Mouse (Mus musculus): ENCODE data around the gene Gm14418. TPM values are rescaled to one million over a fixed set of nuclear protein-coding genes. Genes with fewer than 3 reads are reported as not detected.
"Not testable (repeated sequence)": the region's sequence is repeated elsewhere in the genome, so short reads cannot be mapped to it uniquely, and the experiment has no call there.

Gm14418 gene
- 10 to 100 TPM; 21.3 to 22.5 TPM for total RNA-seq (2021)
- long read RNA-seq, experiment 1, partial matches to known transcripts = 4 of 9 reads
- long read RNA-seq, experiment 1, other reads (novel, unspliced or antisense) = 4 of 9 reads
- long read RNA-seq, experiment 2, partial matches to known transcripts = 0 of 12 reads
- long read RNA-seq, experiment 2, other reads (novel, unspliced or antisense) = 12 of 12 reads

DNA sequence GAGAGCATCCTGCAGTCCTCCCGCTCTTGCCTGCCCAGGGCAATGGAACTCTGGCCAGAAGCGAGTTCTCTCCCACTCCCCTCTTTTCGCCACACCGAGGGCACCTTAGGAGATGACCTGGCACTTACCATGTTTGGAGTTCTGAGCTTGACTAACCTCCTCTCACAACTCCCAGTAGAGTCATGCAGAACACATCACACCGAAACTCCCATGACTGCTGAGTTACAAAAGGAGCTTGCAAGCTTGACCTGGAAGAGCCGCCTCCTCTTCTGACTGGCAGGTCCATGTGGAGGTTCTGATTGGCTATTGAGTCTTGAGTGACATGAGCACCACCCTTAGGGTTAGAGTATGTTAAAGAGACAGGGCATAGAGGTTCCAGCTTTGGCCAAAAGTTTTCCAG lies at the start of gene Gm14418:
Gm14418 (minus strand) TSS at position 225 of the 400 bp plus-strand sequence.
- DNase-seq (ENCODE audit: low spot score in 2 of 2) = not testable (repeated sequence)

Other genes starting within 250 kb of the Gm14418 start
- 10 to 100 TPM; 48.8 to 49.9 TPM for gene Gm14410, start 191.9 kb downstream of the Gm14418 start, total RNA-seq (2021)
- 1 to 10 TPM; 1.4 to 1.5 TPM for gene Gm14409, start 131.3 kb downstream of the Gm14418 start, total RNA-seq (2021)
- 1 to 10 TPM; 2.1 to 2.7 TPM for gene Gm14412, start 74.0 kb downstream of the Gm14418 start, total RNA-seq (2021)
- gene Zfp970, start 66.4 kb upstream of the Gm14418 start, total RNA-seq (2021) = 10 to 100 TPM; 44.8 to 48.2 TPM
- gene Gm14403, start 99.9 kb upstream of the Gm14418 start, total RNA-seq (2021) = 10 to 100 TPM; 35.3 to 37.2 TPM
- gene Gm14406, start 179.9 kb upstream of the Gm14418 start, total RNA-seq (2021) = 1 to 10 TPM in 1 of 2 experiments, not detected in 1; 1.3 TPM

Data from adrenal gland, postnatal 4 days (tissue).